Mouse (Mus musculus) hindbrain, postnatal 0 days (tissue): ENCODE measurements around the gene Itgav. TPM values are rescaled to one million over a fixed set of nuclear protein-coding genes. Genes with fewer than 3 reads are reported as not detected.

Experiments used
- ATAC-seq: fragments of 200-750 bp; cut with Nextera tagmentation; 2 replicates; pipeline ENCODE4 v1.8.0; 2017; ENCODE audit warnings: mild to moderate bottlenecking, moderate TSS enrichment, moderate library complexity
- DNase-seq: peaks from one replicate; pipeline ENCODE4 v3.0.0-alpha.2; 2015; ENCODE audit warnings: low spot score
- H3K27ac ChIP-seq: fragments of 300-500 bp; sonication (generic); 2 replicates; pipeline ENCODE4 v1.5.1; 2014; ENCODE audit warnings: mild to moderate bottlenecking
- H3K27me3 ChIP-seq: fragments of 300-500 bp; sonication (generic); 2 replicates; pipeline ENCODE4 v1.6.1; 2014; ENCODE audit warnings: low read length, mixed read lengths; ENCODE audit not compliant: insufficient read depth
- H3K36me3 ChIP-seq: fragments of 300-500 bp; sonication (generic); 2 replicates; pipeline ENCODE4 v1.6.1; 2014; ENCODE audit warnings: low read length, mixed read lengths; ENCODE audit not compliant: insufficient read depth
- H3K4me1 ChIP-seq: fragments of 300-500 bp; sonication (generic); 2 replicates; pipeline ENCODE4 v1.6.1; 2014; ENCODE audit warnings: antibody characterized with exemption, low read length, mixed read lengths; ENCODE audit not compliant: insufficient read depth
- H3K4me2 ChIP-seq: fragments of 300-500 bp; sonication (generic); 2 replicates; pipeline ENCODE4 v1.6.1; 2014; ENCODE audit warnings: low read depth, mild to moderate bottlenecking, low read length, moderate library complexity, mixed read lengths
- H3K4me3 ChIP-seq: fragments of 300-500 bp; sonication (generic); 2 replicates; pipeline ENCODE4 v1.5.1; 2014; ENCODE audit warnings: low read length
- H3K9ac ChIP-seq: fragments of 300-500 bp; sonication (generic); replicated peaks from 2 replicates; pipeline ENCODE4 v1.6.1; 2014; ENCODE audit warnings: mild to moderate bottlenecking, low read length, moderate library complexity, mixed read lengths
- H3K9me3 ChIP-seq: fragments of 300-500 bp; sonication (generic); 2 replicates; pipeline ENCODE4 v1.6.1; 2016; ENCODE audit warnings: low read length, mixed read lengths
- CTCF ChIP-seq: IDR thresholded peaks from 2 replicates; pipeline ENCODE4 v1.5.1; 2016; ENCODE audit warnings: antibody characterized with exemption, control low read depth, low read depth
- WGBS: fragments of 180-500 bp; shearing (Covaris S2); extraction: QIAGEN DNeasy Blood & Tissue Kit; methylation state at CpG from one replicate; pipeline ENCODE4 v1.1.7; 2014; 5-methylcytosine and 5-hydroxymethylcytosine counted together
- polyA plus RNA-seq: library from polyadenylated mRNA; unstranded; fragments of >200 nt; fragmentation: Nextera tagmentation; extraction: Ambion mirVana; gene quantifications from 2 replicates; pipeline ENCODE4 v1.2.1, GENCODE M21; 2015
- total RNA-seq: library from RNA; depleted of rRNA; stranded (reverse); fragments of >200 nt; gene quantifications from 2 replicates; pipeline ENCODE4 v1.2.3, GENCODE M21; 2014; rRNA removed

Itgav gene
- total and polyA plus RNA-seq, 2 experiments from 2014 or later: 30.8 to 47.4 TPM

DNA sequence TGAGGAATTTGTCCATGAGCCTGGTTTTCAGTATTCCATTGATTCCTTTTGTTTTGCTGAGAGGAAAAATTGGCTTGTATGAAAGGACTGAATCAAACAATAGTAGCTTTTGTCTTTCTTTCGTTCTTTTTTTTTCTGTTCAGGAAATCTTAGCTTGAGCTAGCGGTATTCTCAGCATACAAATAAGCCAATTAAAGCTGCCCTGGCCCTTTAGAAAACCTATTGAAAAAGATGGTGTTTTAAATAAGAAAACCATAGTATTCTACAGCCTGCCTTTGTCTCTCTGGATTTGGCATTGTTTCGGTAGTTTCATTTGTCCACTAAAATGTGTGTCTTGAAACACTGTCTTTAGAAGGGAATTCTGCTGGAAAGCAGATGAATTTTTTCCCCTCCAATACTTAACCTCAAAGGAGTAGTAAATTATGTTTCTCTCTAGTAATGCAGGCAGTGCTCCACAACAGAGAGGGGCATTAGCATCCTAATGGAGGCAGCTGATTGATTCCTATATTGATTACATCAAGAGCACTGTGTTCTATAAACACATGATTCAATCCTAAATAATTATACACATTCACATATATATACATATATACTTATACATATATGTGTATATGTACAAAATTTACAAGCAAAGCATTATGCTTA lies 104.8 kb downstream of the Itgav start:
- Histone ChIP-seq H3K27ac (0 out of 2 replicates have a peak overlapping the region, but pooled peaks have one; percentile 7), H3K4me3 (no peak overlapping the region), H3K4me2 (no peak overlapping the region), H3K9ac (no peak overlapping the region), H3K27me3 (no peaks in the 10 kb centered on the region), H3K36me3 (no peaks in the 10 kb centered on the region; the same call in 1 of the 2 replicates), H3K9me3 (no peaks in the 10 kb centered on the region), H3K4me1 (0 out of 2 replicates have a peak, but pooled peaks cover 3% of the 10 kb centered on the region)
- TF ChIP-seq CTCF: no peak
- no peak for ATAC-seq
- WGBS: 25% methylated on average over 3 of the region's 3 CpGs
- no peak for DNase-seq

DNA sequence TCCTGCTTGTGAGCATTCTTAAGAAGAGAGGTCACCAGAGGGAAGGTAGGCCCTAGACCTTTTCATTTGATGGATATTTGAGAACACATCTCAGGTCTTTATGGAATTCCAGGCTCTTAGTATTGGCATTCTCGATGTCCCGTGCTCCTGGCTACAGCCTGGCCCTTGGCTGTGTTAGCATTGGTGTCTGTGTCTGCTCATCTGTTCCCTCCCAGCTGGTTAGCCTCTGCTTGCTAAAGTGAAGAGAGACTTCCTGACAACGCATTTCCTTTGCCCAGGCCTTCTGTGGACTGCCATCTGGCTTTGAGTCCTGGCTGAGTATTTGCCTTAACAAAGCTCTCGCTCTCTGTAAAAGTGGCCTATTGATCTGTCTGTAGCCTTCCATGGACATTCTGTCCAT lies 108.7 kb downstream of the Itgav start:
- 72% methylated on average over 4 of the region's 4 CpGs for WGBS

DNA sequence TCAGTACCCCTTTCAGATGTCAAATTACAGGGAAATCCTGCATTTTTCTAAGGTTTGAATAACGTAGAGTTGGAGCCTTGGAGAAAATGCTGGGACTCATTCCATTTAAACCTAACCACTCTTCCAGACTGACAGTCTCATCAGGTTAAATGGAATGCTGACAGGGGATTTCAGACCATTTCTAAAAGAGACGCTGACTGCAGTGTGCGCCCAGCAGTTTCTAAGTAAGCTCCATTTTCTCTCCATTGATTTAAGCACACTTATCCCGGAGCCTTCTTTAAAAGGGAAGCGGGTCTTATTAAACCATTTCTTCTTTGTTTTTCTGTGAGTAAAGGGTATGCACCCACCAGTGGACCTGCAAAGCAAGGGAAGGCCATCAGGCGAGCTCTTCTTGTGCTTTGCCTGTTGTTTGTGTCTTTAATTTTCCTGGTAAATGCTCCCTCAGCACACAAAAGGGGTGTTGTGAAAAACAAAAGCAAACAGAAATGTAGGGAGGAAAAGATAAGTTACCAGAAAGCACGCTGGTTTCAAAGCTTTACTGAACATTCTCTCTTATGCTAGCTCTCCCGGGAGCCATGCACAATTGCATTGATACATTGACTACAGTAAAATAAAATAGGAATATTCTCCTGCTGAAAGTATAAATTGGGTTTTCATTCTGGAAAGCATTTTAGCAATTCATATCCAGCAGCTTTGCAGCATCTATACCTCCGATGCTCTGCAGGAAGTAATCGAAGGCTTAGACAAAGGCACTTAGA lies 111.3 kb downstream of the Itgav start:
- TF ChIP-seq CTCF: no peak
- Histone ChIP-seq H3K27ac (peak overlapping the region; percentile 73), H3K4me1 (peaks cover 3% of the 10 kb centered on the region; the same call in 1 of the 2 replicates), H3K9me3 (no peaks in the 10 kb centered on the region), H3K27me3 (no peaks in the 10 kb centered on the region), H3K36me3 (no peaks in the 10 kb centered on the region; the same call in 1 of the 2 replicates), H3K4me2 (peak overlapping the region; percentile 38), H3K4me3 (no peak overlapping the region), H3K9ac (no peak overlapping the region)
- ATAC-seq (peak; percentile 25; the same call in 1 of the 2 replicates), DNase-seq (no peak)
- WGBS: 44% methylated on average over 10 of the region's 10 CpGs

More for the DNA sequence above, 108.7 kb downstream of the Itgav start:
- Histone ChIP-seq H3K27me3 (no peaks in the 10 kb centered on the region), H3K9me3 (no peaks in the 10 kb centered on the region), H3K4me2 (no peak overlapping the region), H3K9ac (no peak overlapping the region), H3K27ac (no peak overlapping the region), H3K36me3 (no peaks in the 10 kb centered on the region; the same call in 1 of the 2 replicates), H3K4me1 (peaks cover 6% of the 10 kb centered on the region; the same call in 1 of the 2 replicates), H3K4me3 (no peak overlapping the region)
- TF ChIP-seq CTCF: no peak
- DNase-seq (no peak), ATAC-seq (no peak)

DNA sequence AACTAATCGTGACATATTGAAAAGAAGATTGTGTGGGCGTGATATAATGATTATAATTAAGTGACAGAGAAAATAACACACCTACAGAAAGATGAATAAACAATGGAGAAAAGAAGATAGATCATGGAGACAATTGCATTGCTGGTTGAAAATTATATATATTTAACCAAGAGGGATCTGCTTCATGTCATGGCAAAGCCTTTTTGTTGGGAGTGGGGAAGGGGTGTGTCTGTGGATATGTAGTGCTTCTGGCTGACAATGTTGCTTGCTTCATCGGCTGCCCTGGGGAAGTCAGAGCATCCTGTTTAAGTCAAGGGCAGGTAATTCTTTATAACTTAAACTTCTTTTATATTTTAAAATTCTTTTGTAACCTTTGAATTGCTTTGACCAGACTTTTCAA lies 124.3 kb downstream of the Itgav start:
- H3K4me1 ChIP-seq: no peaks in the 10 kb centered on the region
- no peaks in the 10 kb centered on the region for H3K36me3 ChIP-seq
- H3K4me2 ChIP-seq: no peak overlapping the region
- no peak overlapping the region for H3K27ac ChIP-seq
- WGBS: 88% methylated on average over 3 of the region's 3 CpGs
- no peak for ATAC-seq
- no peak overlapping the region for H3K9ac ChIP-seq
- H3K27me3 ChIP-seq: no peaks in the 10 kb centered on the region
- no peaks in the 10 kb centered on the region for H3K9me3 ChIP-seq
- no peak for DNase-seq
- H3K4me3 ChIP-seq: no peak overlapping the region
- TF ChIP-seq CTCF: no peak

DNA sequence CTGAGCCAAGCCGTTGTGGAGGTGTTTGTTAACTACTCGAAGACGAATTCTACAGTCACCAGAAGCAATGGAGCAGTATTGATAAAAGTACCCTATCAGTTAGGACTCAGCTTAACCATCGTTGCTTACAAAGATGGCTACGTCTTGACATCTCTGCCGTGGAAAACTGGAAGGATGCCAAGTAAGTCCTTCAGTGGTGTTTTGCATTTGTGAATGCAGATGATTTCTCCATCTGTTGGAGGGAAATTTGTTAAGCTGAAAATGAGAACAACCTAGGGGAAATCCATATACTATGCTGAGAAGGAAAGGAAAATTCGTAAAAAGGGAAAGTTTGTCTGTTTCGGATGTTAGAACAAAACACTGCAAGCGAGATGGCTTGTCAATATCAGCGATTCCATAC lies 129.2 kb downstream of the Itgav start:
- DNase-seq: no peak
- TF ChIP-seq CTCF: no peak
- no peak for ATAC-seq
- no peaks in the 10 kb centered on the region for H3K4me1 ChIP-seq
- no peak overlapping the region for H3K4me3 ChIP-seq
- H3K27ac ChIP-seq: no peak overlapping the region
- no peak overlapping the region for H3K9ac ChIP-seq
- H3K27me3 ChIP-seq: no peaks in the 10 kb centered on the region
- H3K36me3 ChIP-seq: no peaks in the 10 kb centered on the region
- 78% methylated on average over 10 of the region's 10 CpGs for WGBS
- no peak overlapping the region for H3K4me2 ChIP-seq
- H3K9me3 ChIP-seq: no peaks in the 10 kb centered on the region

DNA sequence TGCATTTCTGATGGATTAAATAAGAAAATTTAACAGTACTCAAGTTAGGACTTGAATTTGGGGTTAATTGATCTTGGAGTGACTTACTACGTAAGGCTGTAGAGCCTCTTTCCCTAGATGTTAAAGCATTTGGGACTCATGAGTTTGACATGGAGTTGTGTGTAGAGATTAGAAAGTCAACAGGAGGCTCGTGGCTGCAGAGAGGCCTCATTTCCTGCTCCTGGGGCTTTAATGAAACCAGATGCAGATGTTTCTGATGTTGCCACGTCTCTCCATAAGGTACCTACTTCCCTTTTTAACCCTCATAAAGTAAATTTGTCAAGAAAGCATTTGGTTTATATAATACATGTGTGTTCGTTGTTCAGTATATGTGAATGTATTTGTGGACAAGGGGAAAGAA lies 132.0 kb downstream of the Itgav start:
- no peak for TF ChIP-seq CTCF
- Histone ChIP-seq H3K4me1 (no peaks in the 10 kb centered on the region), H3K9me3 (no peaks in the 10 kb centered on the region), H3K9ac (no peak overlapping the region), H3K27ac (no peak overlapping the region), H3K36me3 (no peaks in the 10 kb centered on the region), H3K27me3 (no peaks in the 10 kb centered on the region), H3K4me3 (no peak overlapping the region), H3K4me2 (no peak overlapping the region)
- DNase-seq: no peak
- no peak for ATAC-seq
- 71% methylated on average over 4 of the region's 4 CpGs for WGBS

Other genes with a start within 250 kb of the Itgav start
- 64.8 and 67.1 TPM in 2 replicates for gene Zc3h15, start 80.0 kb upstream of the Itgav start, total RNA-seq
- 177 and 190 TPM in 2 replicates for gene Zc3h15, start 80.0 kb upstream of the Itgav start, polyA plus RNA-seq
- 70.3 and 75.5 TPM in 2 replicates for gene Fam171b, start 88.2 kb downstream of the Itgav start, total RNA-seq
- gene Fam171b, start 88.2 kb downstream of the Itgav start, polyA plus RNA-seq: 69.0 and 72.1 TPM in 2 replicates
- gene Zswim2, start 216.8 kb downstream of the Itgav start, total RNA-seq: not detected in 2 replicates
- not detected in 2 replicates for gene Zswim2, start 216.8 kb downstream of the Itgav start, polyA plus RNA-seq
- not detected in 2 replicates for gene Gm13698, start 231.3 kb downstream of the Itgav start, total RNA-seq
- not detected in 2 replicates for gene Gm13698, start 231.3 kb downstream of the Itgav start, polyA plus RNA-seq
- gene Gm13693, start 237.1 kb downstream of the Itgav start, total RNA-seq: not detected in 2 replicates
- not detected in 2 replicates for gene Gm13693, start 237.1 kb downstream of the Itgav start, polyA plus RNA-seq
- not detected in 2 replicates for gene Gm13695, start 242.9 kb downstream of the Itgav start, total RNA-seq
- not detected in 2 replicates for gene Gm13695, start 242.9 kb downstream of the Itgav start, polyA plus RNA-seq
- not detected in 2 replicates for gene Gm13696, start 248.7 kb downstream of the Itgav start, total RNA-seq
- not detected in 2 replicates for gene Gm13696, start 248.7 kb downstream of the Itgav start, polyA plus RNA-seq